Mouse (Mus musculus) urinary bladder, postnatal 25 days (tissue): Measurements from ENCODE around the gene Gsk3a.

ENCODE experiments used
- DNase-seq: peaks from one replicate; pipeline ENCODE4 v3.0.0; 2022; ENCODE audit warnings: low spot score

Gsk3a gene

DNA sequence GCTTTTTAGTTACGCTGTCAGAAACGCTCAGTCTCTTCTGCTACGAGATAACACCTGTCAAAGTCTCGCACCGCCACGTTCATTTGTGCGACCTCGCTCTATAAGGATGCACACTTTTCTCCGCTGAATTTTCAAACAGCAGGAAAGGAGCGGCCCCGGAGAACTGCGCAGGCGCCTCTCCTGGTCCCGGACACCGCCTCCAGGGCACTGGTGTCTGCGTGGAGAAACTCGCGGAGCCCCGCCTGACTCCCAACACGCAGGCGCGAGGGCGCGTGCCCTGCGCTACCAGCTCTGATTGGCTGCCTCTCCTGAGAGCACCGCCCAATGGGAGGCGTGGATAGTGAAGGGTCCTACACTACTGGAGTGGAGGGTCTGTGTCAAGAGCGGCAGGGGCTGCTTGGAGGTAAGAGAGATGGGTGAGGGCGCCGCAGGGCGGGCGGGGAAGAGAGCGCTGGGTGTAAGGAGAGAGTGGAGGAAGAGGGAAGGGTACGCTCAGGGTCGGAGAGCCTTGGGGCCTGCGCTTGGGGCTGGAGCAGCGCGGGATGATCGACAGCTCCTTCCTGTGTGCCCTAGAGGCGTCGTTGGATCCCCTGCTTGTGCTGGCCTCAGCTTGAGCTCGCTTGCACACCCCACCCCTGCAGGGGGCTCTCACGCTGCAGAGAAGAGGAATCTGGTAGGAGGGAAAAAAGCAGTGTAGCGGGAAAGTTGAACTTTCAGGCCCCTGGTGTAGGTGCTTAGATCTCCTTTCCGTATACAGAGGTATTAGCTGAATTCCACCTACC is 16.4 kb downstream of the Gsk3a start, which contains the start of gene Zfp526:
Gene Zfp526 (plus strand): TSS at position 324 of the 782 bp plus-strand sequence.
- DNase-seq: peak; percentile 93

DNA sequence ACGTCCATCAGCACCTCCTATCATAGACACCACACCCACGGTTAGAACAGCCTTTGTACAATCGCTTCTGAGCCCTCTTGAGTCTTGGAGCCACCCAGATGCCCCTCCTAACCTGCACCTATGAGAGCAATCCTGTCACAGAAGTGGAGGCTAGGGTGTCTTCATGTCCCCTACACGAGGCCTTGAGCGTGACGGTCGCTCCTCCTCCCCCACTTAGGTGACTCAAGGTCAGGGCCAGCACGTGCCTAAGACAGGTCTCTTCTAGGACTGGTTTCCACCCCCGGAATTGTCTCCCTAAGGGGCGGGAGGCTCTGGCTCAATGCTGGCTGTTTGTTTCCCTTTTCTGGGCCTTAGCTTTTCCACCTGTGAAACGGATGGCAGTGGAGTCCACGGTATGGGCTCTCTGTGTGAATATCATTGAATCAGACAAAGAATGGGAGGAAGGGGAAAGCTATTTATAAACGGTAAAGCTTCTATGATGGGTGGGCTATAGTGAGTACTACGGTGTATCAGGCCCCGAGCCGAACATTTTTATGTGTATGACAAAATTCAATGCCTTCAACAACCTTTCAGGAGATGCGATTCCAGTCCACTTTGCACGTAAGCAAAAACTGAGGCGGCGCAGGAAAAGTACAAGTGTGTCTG is 17.1 kb downstream of the Gsk3a start, which contains the start of gene Dedd2:
Gene Dedd2 (minus strand): TSS at position 159 of the 645 bp plus-strand sequence.
- DNase-seq: no peak

DNA sequence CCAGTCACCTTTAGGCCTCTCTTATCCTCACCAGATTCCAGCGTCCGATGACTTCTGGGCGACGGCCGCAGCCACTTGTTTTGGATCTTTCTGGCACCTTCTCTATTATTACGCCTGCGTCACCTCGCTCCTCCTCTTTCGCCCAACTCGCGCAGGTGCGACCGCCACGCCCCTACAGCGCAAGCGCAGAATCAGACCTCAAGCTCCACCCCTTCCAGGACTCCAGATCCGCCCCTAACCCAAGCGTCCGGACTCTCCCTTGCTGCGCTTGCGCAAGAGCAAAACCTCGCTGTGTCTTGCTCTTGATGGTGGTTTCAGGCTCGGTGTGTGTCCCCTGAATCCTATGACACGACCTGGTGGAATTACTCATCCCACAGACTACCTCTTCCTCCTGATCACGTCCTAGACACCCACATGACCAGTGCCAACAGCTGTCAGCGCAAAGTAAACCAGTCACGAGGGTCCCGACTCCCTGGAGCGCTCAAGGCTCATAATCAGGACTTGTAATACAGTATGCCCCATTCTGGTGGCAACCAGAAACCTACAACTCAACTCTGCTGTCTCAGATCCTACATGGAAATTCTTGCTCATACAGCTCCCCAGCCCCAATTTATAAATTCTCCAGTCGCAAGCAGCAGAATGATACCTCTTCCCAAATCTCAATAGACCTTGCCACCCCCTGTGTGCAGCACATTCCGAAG is 17.7 kb downstream of the Gsk3a start:
- peak; percentile 90 for DNase-seq

DNA sequence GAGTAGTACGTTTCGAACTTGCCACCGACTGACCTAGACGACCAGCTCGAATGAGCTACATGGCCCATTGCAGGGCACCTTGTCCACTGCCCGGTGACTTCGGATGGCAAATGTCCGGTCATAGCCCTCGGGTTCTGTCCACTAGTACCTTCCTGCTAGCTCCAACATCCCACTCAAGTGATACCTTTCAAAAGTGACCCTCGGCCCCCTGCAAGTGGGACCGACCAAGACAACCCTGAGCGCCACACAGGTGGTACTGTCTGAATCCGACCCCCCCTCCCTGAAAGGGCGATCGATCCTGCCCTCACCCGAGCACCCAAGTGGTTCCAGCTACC is 18.3 kb downstream of the Gsk3a start:
- DNase-seq: no peak

DNA sequence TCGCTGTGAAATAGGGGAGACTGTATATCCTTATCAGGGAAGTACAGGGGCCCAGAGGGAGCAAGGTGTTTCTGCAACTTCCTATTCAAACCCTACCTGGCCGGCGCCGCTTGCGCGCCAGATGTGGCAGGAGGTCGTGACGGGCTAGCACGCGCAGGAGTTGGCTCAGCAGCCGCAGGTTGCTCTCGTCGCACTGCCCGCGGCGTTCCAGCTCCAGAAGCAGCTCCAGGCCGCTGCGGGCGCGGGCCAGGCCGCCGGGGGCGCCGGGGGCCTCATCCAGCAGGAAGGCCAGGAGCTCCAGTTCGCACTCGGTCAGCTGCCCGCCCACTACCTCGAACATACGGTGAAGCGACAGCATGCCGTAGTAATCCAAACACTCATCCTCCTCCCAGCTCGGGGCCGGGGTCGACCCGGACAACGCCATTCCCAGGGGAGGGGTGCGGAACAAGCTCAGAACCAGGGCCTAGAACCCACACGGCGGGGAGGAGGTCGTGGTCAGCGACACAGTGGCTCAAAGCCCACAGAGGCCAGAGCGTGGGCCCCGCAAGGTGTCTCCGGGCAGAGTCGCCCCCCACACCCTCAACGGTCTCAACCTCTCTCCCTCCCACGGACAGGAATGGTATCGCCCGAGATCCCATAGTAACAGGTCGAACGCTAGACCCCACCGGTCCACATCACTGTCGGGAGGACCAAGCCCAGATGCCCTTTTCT is 18.8 kb downstream of the Gsk3a start:
- DNase-seq: peak; percentile 40

DNA sequence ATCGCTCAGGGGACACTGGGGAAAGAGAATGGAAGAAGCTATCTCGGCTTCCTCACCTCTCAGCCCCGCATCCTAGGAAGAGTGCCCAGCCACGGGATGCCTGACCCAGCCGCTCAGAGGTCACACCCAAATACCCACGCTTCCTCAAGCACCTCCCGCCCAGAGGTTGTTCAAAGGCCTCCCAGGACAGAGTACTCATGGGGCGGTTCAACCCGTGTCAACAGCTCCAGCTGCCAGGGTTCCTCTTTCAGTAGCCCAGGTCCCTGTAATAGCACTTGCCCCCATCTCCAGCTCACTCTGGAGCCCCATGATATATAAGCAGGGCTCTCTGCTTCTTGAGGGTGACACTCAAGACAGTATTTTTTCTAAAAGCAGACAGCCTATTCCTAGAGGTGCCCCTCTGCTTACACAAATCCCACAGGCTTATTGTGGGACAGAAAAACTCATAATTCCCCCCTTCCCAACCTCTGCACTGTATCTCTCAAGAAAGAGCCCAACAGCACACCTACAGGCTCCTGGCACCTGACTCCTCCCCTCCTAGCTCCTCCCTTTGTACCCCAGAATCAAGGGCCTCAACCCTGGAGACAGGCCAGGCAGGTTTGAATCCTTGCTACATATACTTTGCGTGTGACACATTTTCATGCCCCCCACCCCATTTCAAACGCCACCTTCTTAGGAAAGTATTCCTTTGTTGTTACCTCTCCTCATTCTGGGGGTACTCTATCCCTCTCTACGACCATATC is 19.8 kb downstream of the Gsk3a start:
- DNase-seq: no peak

DNA sequence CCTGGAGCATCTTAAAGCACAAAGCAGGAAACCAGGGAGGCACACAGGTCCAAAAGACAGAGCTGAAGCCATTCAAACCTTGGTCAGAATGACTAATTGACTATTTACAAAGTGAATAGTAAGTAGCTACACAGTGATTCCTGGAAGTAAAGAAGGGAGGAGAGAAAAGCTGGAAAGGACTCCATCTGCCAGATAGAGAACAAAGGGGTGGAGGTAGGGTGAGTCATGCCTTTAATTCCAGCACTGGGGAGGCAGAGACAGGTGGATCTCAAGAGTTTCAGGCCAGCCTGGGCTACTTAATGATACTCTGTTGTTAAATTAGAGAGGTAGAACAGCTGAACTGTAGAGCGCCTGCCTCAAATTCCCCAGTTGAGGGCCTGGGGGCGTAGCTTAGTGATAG is 23.5 kb downstream of the Gsk3a start:
- DNase-seq: no peak

DNA sequence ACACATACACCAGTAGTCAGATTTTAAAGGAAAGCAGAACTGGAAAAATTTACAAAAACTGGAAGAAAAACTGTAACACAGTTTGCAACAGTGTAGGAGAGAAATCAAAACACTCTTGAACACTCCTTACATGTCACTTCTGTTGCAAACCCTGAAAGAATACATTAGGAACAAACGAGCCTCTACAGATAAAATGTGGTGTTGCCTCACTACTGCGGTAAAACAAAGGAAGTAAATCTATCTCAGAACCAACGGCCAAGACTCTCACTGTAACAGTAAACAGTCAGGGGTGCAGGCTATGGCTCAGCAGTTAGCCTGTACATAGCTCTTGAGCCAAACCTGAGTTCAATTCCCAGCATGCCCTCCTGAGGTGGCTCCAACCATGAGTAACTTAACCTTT is 24.6 kb downstream of the Gsk3a start:
- DNase-seq: no peak

DNA sequence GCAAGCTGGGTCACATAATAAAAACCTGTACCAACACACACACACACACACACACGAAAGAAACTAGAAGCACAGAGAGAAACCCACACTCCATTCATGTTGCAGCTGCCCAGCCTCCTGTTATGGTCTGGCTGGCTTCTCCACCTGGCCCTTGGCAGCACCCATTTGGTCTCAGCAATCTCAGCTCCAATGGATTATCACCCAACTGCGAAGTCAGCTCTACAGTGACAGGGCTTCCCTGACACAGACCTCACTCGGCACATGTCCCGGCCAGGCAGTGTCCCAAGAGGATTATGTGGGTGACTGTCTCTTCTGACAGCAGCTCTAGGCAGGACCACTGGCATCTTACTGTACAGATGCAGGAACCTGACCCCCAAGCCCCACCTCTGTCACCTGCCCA is 27.2 kb downstream of the Gsk3a start:
- DNase-seq: no peak

DNA sequence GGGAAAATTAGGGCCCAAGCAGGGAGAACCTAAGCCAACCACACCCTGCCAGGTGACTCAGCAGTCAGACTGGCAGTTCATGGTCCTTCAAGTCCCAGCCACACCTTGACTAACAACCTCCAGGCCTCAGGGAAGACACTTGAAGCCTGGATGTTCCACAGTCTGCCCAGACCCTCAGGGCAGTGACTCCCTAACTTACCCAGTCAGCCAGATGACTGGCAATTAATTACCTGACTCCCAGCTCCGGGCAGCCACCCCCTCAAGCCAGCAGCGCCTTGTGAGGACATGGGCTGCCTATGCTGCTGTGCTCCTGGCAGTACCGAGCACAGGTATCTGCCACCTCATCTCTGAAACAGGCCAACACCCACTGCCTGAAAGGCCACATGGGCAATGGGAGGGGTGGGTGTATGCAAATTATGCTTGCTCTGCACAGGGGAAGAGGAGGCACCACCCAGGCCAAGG is 28.5 kb downstream of the Gsk3a start:
- no peak for DNase-seq

DNA sequence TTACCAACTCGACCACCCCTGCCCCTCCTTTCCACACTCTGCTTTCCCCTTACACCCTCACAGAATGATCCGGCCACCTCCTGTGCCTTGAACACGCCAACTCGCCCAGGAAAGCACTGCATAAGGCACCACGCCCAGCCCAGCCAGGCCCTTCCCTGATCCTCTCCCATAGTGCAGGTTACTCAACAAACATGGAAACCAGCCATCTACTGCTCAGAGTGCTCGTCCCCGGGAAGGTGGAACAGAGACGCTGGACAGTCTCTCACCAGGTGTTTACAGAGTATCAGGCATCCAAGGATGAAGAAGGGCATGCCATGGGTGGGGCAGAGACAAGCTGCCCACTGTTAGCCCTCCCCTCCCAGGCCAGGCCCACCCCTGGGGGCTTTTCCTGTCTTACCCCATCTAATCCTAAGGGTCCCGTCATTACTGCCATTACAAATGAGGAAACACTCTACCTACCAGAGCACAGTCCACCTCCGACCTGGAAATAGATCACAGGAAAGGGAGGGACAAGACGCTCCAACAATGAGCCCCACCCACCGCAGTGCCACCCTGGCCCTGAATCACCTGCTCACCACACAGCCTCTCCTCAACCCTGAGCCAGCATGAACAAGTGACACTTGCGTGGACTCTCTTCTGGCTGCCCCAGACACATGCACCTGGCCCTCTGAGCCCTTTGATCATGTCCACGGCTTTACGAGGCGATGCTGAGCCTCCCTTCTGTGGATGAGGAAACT is 31.4 kb downstream of the Gsk3a start:
- DNase-seq: no peak

DNA sequence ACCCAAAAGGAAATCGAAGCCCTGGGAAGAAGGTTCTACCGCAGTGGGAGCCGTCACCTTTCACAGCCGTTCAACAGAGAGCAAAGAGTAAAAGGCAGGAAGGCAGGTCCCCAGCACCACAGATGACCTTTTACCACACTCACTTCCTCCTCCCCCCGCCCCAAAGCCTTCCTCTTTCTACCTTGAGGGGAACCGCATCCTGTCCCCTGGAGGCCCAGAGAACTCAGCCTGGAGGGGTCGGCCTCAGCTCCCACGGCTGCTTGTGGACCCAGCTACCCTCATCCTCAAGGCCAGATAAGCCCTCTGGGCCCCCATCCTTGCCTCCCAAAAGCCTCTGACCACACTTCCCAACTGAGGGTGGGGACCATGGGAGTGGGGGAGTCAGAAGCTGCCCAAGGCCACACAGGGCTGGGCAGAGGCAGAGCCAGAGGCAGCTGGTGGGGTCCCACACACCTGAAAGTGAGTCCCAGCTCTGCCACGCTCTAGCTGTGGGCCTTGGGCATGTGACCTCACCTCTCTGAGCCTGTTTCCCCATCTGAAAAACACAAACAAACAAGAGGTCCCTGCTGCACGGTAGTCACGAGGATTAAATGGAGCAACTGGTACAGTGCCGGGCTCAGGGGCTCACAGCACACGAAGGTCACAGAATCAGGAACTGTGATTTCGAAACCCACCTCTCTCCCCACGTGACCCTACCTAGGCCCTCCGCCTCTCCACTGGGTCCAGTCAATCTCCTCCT is 32.1 kb downstream of the Gsk3a start:
- no peak for DNase-seq

DNA sequence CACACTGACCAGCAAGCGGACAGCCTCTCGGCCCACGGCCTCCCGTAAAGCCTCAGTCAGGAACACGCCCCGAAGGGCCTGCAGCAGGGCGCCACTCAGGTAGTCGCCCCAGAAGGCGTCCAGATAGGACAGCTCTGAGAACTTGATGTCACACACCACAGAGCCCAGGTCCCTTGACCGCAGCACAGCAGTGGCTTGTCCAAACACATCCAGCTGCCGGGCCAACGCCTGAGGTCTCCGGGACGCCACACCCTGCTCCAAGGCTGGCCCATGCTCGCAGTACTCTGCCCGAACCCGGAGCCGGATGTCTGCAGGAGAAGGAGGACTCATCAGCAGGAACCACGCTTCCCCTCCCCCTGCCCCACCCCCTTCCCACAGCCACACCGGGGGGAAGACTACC is 34.0 kb downstream of the Gsk3a start:
- DNase-seq: no peak

DNA sequence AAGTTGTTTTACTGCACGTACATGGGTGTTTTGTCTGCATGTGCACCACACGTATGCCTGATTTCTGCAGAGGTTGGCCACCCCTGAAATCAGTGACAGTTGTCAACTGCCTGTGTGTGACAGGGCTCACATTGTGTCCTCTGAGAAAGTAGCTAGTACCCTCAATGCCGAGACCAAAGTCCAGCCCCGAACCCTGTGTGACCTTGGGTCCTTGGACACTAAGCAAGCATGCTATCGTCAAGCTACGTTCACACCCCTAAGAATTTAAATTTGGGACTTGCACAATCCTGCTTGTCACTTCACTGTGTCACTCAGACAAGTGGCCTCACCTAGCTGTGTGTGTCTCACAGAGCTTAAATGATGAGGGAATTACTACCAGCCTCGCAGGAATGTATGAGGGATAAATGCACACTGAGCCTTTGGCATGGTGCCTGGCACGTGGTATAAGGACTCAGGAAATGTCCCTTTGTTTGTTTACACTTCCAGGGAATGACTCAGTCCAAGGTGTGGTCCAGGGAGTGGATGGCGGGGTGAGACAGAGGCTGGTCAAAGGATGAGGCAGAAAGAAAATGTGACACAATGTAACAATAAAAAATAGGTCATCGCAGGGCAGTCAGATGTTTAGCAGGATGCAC is 40.1 kb downstream of the Gsk3a start:
- peak; percentile 36 for DNase-seq

DNA sequence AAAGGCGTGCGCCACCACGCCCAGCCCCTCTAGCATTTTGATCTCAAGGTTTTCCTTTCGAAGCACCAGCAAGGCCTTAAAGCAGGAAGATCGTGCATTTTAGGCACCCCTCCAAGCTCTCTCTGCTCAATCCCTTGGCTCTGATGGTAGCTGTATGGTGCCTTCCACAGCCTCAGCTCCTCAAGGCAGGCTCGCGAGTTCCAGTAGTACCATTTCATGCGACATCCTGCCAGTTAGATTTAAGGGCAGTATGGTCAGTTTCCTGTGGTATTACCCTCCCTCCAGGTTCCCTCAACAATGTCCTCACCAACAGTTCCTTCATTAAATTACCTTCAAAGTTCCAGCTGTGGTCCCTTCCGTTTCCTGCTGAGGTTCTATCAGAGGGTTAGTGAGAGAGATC is 41.5 kb downstream of the Gsk3a start:
- no peak for DNase-seq

DNA sequence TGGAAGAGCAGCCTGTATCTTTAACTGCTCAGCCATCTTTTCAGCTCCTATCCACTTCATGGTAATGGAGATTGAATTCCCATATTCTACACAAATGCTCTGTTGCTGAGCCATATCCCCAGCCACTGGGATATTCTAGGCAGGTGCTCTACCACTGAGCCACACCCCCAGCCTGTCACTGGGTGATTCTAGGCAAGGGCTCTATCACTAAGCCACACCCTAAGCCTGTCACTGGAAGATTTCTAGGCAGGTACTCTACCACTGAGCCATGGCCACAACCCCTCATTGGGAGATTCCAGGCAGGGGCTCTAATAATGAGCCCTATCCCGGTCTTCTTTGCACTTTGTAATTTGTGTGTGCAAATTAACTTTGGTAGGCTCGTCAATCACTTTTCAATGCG is 42.5 kb downstream of the Gsk3a start:
- no peak for DNase-seq

DNA sequence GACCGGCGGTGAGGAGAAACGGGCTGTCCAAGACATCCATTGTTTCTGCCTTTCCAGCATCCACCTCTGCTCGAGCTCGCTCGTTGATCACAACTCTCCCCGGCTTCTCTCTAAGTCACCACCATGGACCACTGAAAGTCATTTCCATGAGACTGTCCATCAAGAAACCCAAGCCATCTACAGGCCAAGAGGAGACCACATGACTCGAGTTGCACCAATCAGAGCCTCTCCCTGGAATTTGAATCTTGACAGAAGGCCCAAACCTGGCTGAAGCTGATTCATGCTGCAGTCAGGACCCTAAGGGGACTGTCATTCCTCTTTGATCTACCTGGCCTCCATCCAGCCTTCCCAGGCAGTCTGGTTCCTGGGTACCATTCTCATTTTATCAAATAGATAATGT is 45.5 kb downstream of the Gsk3a start:
- DNase-seq: no peak

DNA sequence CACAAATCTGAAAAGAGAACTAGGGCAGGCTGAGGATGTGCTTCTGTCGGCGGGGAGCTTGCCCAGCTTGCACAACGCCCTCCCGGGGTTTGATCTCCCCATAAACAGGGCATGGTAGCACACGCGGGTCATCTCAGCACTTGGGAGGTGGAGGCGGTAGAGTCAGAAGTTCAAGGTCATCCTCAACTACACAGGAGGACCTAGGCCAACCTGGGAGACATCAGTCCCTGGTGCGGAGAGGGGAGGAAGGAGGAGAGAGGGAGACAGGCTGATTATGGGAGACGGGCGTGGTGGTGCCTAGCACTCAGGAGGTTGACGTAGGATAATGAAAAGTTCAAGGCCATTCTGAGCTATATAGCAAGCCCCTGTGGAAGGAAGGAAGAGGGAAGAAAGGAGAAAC is 46.8 kb downstream of the Gsk3a start:
- DNase-seq: no peak
